25 mouse cellular contexts compared by ENCODE assay signal in genomic region chr11:82340900-82341299, GRCm38 (mm10). TPM values are rescaled to one million over a fixed set of nuclear protein-coding genes. Genes with fewer than 3 reads are reported as not detected.
DNase-seq lines count a peak whose midpoint lies in the region; ATAC-seq lines count a peak whose summit lies in the region.
"Had no signal": no experiment of that assay in that cellular context is flagged by ENCODE, and none has a peak within 500 bp of the region (broad histone marks: within the 10 kb centered on the region; RNA-seq: fewer than 3 reads in every experiment).

No protein-coding gene starts in this region.

- H3K4me3 ChIP-seq in hindbrain, embryonic 12.5 days = no peak overlapping the region
- H3K4me3 ChIP-seq in hindbrain, embryonic 10.5 days = no peak overlapping the region
- H3K4me3 ChIP-seq in midbrain, embryonic 16.5 days (ENCODE audit: low read depth, low read length) = no peak overlapping the region
- H3K4me3 ChIP-seq in midbrain, embryonic 15.5 days = no peak overlapping the region
- H3K4me3 ChIP-seq: embryonic facial prominence, embryonic 13.5 days; left cerebral cortex, adult 2 months; limb, embryonic 10.5 days; midbrain, embryonic 12.5 days had no signal

- H3K9ac ChIP-seq in hindbrain, embryonic 12.5 days = no peak overlapping the region
- H3K9ac ChIP-seq in midbrain, embryonic 16.5 days (ENCODE audit: low read depth, low read length) = 0 out of 2 replicates have a peak overlapping the region, but pooled peaks have one; percentile 11
- H3K9ac ChIP-seq in midbrain, embryonic 15.5 days = no peak overlapping the region
- H3K9ac ChIP-seq: embryonic facial prominence, embryonic 13.5 days; liver, embryonic 14.5 days; midbrain, embryonic 12.5 days had no signal

- no peak for ATAC-seq in hindbrain, embryonic 12.5 days (ENCODE audit: low FRiP score)
- ATAC-seq in midbrain, embryonic 16.5 days = no peak
- ATAC-seq in midbrain, embryonic 15.5 days (replicated peaks) = no peak
- ATAC-seq: CD4-positive, CD25-positive, alpha-beta regulatory T cell, adult 4 months; forebrain, embryonic 14.5 days; lung, postnatal 0 days; Patski had no signal

- H3K36me3 ChIP-seq in hindbrain, embryonic 12.5 days = no peaks in the 10 kb centered on the region
- no peaks in the 10 kb centered on the region for H3K36me3 ChIP-seq in hindbrain, embryonic 10.5 days
- no peaks in the 10 kb centered on the region for H3K36me3 ChIP-seq in midbrain, embryonic 16.5 days (ENCODE audit: control insufficient read depth, insufficient read depth, low read length)
- H3K36me3 ChIP-seq in midbrain, embryonic 15.5 days (replicated peaks) = no peaks in the 10 kb centered on the region
- H3K36me3 ChIP-seq: embryonic facial prominence, embryonic 13.5 days; limb, embryonic 10.5 days; midbrain, embryonic 12.5 days had no signal

- 65% methylated on average over 2 of the region's 2 CpGs for WGBS in hindbrain, embryonic 12.5 days
- 79% methylated on average over 2 of the region's 2 CpGs for WGBS in hindbrain, embryonic 10.5 days
- 62% methylated on average over 2 of the region's 2 CpGs for WGBS in midbrain, embryonic 16.5 days
- 61% methylated on average over 2 of the region's 2 CpGs for WGBS in midbrain, embryonic 15.5 days

- no peaks in the 10 kb centered on the region for H3K27me3 ChIP-seq in hindbrain, embryonic 12.5 days
- no peaks in the 10 kb centered on the region for H3K27me3 ChIP-seq in hindbrain, embryonic 10.5 days (ENCODE audit: insufficient read depth, poor library complexity, severe bottlenecking)
- H3K27me3 ChIP-seq in midbrain, embryonic 16.5 days (ENCODE audit: control insufficient read depth, insufficient read depth, low read depth, low read length) = no peaks in the 10 kb centered on the region
- no peaks in the 10 kb centered on the region for H3K27me3 ChIP-seq in midbrain, embryonic 15.5 days (replicated peaks)
- H3K27me3 ChIP-seq: embryonic facial prominence, embryonic 13.5 days; midbrain, embryonic 12.5 days had no signal

- H3K4me2 ChIP-seq in hindbrain, embryonic 12.5 days (replicated peaks) = no peak overlapping the region
- no peak overlapping the region for H3K4me2 ChIP-seq in midbrain, embryonic 16.5 days (ENCODE audit: low read length)
- H3K4me2 ChIP-seq in midbrain, embryonic 15.5 days = no peak overlapping the region
- H3K4me2 ChIP-seq: embryonic facial prominence, embryonic 13.5 days; midbrain, embryonic 12.5 days had no signal

- H3K4me1 ChIP-seq in hindbrain, embryonic 12.5 days = peaks cover 18% of the 10 kb centered on the region
- peaks cover 24% of the 10 kb centered on the region for H3K4me1 ChIP-seq in hindbrain, embryonic 10.5 days (replicated peaks)
- no peaks in the 10 kb centered on the region for H3K4me1 ChIP-seq in midbrain, embryonic 16.5 days (ENCODE audit: control insufficient read depth, insufficient read depth, low read length)
- H3K4me1 ChIP-seq in midbrain, embryonic 15.5 days = peaks cover 3% of the 10 kb centered on the region; the same call in 1 of the 2 replicates
- H3K4me1 ChIP-seq: embryonic facial prominence, embryonic 13.5 days had no signal

- peak overlapping the region; percentile 66; the same call in 1 of the 2 replicates for H3K27ac ChIP-seq in hindbrain, embryonic 12.5 days
- H3K27ac ChIP-seq in hindbrain, embryonic 10.5 days = no peak overlapping the region
- H3K27ac ChIP-seq in midbrain, embryonic 16.5 days (ENCODE audit: low read length) = no peak overlapping the region
- H3K27ac ChIP-seq in midbrain, embryonic 15.5 days = no peak overlapping the region
- H3K27ac ChIP-seq: embryonic facial prominence, embryonic 13.5 days; left cerebral cortex, adult 2 months; limb, embryonic 10.5 days; liver, embryonic 14.5 days; midbrain, embryonic 12.5 days had no signal

- no peaks in the 10 kb centered on the region for H3K9me3 ChIP-seq in hindbrain, embryonic 12.5 days (replicated peaks)
- H3K9me3 ChIP-seq in hindbrain, embryonic 10.5 days = no peaks in the 10 kb centered on the region
- no peaks in the 10 kb centered on the region for H3K9me3 ChIP-seq in midbrain, embryonic 16.5 days (replicated peaks; ENCODE audit: control insufficient read depth, low read length, poor library complexity, severe bottlenecking)
- no peaks in the 10 kb centered on the region for H3K9me3 ChIP-seq in midbrain, embryonic 15.5 days
- H3K9me3 ChIP-seq: embryonic facial prominence, embryonic 13.5 days; limb, embryonic 10.5 days; midbrain, embryonic 12.5 days had no signal

- DNase-seq in embryo, embryonic 10.5 days (ENCODE audit: low spot score) = peak; percentile 5
- no peak for DNase-seq in embryo, embryonic 10 days (ENCODE audit: low spot score)
- DNase-seq in hindbrain, embryonic 10.5 days (ENCODE audit: low spot score) = no peak
- DNase-seq in ovary, postnatal 36 days (ENCODE audit: low spot score) = no peak
- no peak for DNase-seq in cerebellum, adult 8-10 months
- DNase-seq: adrenal gland, adult 8-10 months; cerebellum, adult 9-10 months; gastrocnemius, postnatal 14 days; kidney, adult 8-10 months; layer of hippocampus, adult 9-11 months; right cerebral cortex, postnatal 4 days had no signal

RNA-seq across cellular contexts. Expression of gene Ccl1, which starts 35.4 kb away (rescaled TPM):
- not detected in 2 replicates for polyA plus RNA-seq in hindbrain, embryonic 12.5 days (2016; fragmentation: Nextera tagmentation; extraction: Ambion mirVana)
- polyA plus RNA-seq in hindbrain, embryonic 10.5 days (2016; fragmentation: Nextera tagmentation; extraction: Ambion mirVana) = not detected in 2 replicates
- polyA plus RNA-seq in midbrain, embryonic 16.5 days (2015; fragmentation: Nextera tagmentation; extraction: Ambion mirVana) = 0.92 and 1.1 TPM in 2 replicates
- 0.62 and 0.88 TPM in 2 replicates for polyA plus RNA-seq in midbrain, embryonic 15.5 days (2015; fragmentation: Nextera tagmentation; extraction: Ambion mirVana)
- polyA plus RNA-seq: cortical plate, adult 2 months; embryonic facial prominence, embryonic 13.5 days; forebrain, embryonic 14.5 days; intestine, embryonic 14.5 days; limb, embryonic 10.5 days; liver, embryonic 14.5 days; lung, postnatal 0 days; midbrain, embryonic 12.5 days; Patski had no signal

RNA-seq across cellular contexts. Expression of gene Tmem132e, which starts 47.8 kb away (rescaled TPM):
- 3.0 and 3.7 TPM in 2 replicates for polyA plus RNA-seq in hindbrain, embryonic 12.5 days (2016; fragmentation: Nextera tagmentation; extraction: Ambion mirVana)
- polyA plus RNA-seq in hindbrain, embryonic 10.5 days (2016; fragmentation: Nextera tagmentation; extraction: Ambion mirVana) = 1.4 and 1.7 TPM in 2 replicates
- 2.1 and 2.9 TPM in 2 replicates for polyA plus RNA-seq in midbrain, embryonic 16.5 days (2015; fragmentation: Nextera tagmentation; extraction: Ambion mirVana)
- 2.8 and 3.9 TPM in 2 replicates for polyA plus RNA-seq in midbrain, embryonic 15.5 days (2015; fragmentation: Nextera tagmentation; extraction: Ambion mirVana)
- polyA plus RNA-seq: CD4-positive, CD25-positive, alpha-beta regulatory T cell, adult 4 months; lung, postnatal 0 days had no signal
